Mouse (Mus musculus): ENCODE measurements around the gene Dab2.

GRCm38 (mm10) chr15:6260741-6261430 lies 38.7 kb upstream of the Dab2 start:
- TF ChIP-seq CTCF (IDR thresholded peaks at IDR 0.05) (no peak), EP300 (IDR thresholded peaks at IDR 0.05) (no peak)

Measured in lung, postnatal 0 days (tissue).